Mouse (Mus musculus) lung, postnatal 0 days (tissue): ENCODE results near the gene Lin54. TPM values are rescaled to one million over a fixed set of nuclear protein-coding genes. Genes with fewer than 3 reads are reported as not detected.

Experiments used
- ATAC-seq: fragments of 200-750 bp; cut with Nextera tagmentation; 2 replicates; pipeline ENCODE4 v1.8.0; 2017; ENCODE audit warnings: moderate library complexity
- DNase-seq: peaks from one replicate; pipeline ENCODE4 v3.0.0-alpha.2; 2016; ENCODE audit warnings: low spot score
- H3K27ac ChIP-seq: fragments of 300-500 bp; sonication (generic); 2 replicates; pipeline ENCODE4 v1.5.1; 2014; ENCODE audit warnings: antibody characterized with exemption, mild to moderate bottlenecking, low read length, mixed read lengths
- H3K27me3 ChIP-seq: fragments of 300-500 bp; sonication (generic); replicated peaks from 2 replicates; pipeline ENCODE4 v1.6.1; 2014; ENCODE audit warnings: low read length, mixed read lengths; ENCODE audit not compliant: insufficient read depth
- H3K36me3 ChIP-seq: fragments of 300-500 bp; sonication (generic); 2 replicates; pipeline ENCODE4 v1.6.1; 2014; ENCODE audit warnings: low read length, mixed read lengths; ENCODE audit not compliant: insufficient read depth
- H3K4me1 ChIP-seq: fragments of 300-500 bp; sonication (generic); 2 replicates; pipeline ENCODE4 v1.6.1; 2014; ENCODE audit warnings: antibody characterized with exemption, low read depth, low read length, mixed read lengths; ENCODE audit not compliant: insufficient read depth
- H3K4me2 ChIP-seq: fragments of 300-500 bp; sonication (generic); replicated peaks from 2 replicates; pipeline ENCODE4 v1.6.1; 2014; ENCODE audit warnings: low read depth, mild to moderate bottlenecking, low read length, moderate library complexity, mixed read lengths
- H3K4me3 ChIP-seq: fragments of 300-500 bp; sonication (generic); 2 replicates; pipeline ENCODE4 v1.5.1; 2014; ENCODE audit warnings: low read depth, low read length
- H3K9ac ChIP-seq: fragments of 300-500 bp; sonication (generic); replicated peaks from 2 replicates; pipeline ENCODE4 v1.6.1; 2014; ENCODE audit warnings: low read depth, mild to moderate bottlenecking
- H3K9me3 ChIP-seq: fragments of 300-500 bp; sonication (generic); 2 replicates; pipeline ENCODE4 v1.6.1; 2016; ENCODE audit warnings: low read length, mixed read lengths
- CTCF ChIP-seq: IDR thresholded peaks from 2 replicates; pipeline ENCODE4 v1.5.1; 2016; ENCODE audit warnings: antibody characterized with exemption, mild to moderate bottlenecking
- EP300 ChIP-seq: IDR thresholded peaks from 2 replicates; pipeline ENCODE4 v1.6.1; 2016; ENCODE audit warnings: antibody characterized with exemption, mild to moderate bottlenecking, control low read depth
- WGBS: fragments of 180-500 bp; shearing (Covaris S2); extraction: QIAGEN DNeasy Blood & Tissue Kit; methylation state at CpG from one replicate; pipeline ENCODE4 v1.1.7; 2014; 5-methylcytosine and 5-hydroxymethylcytosine counted together
- microRNA-seq: library from miRNA; unstranded; fragments of <30 nt; microRNA quantifications from one replicate; pipeline ENCODE4, GENCODE M21; 2016
- polyA plus RNA-seq: library from polyadenylated mRNA; unstranded; fragments of >200 nt; fragmentation: Nextera tagmentation; extraction: Ambion mirVana; gene quantifications from 2 replicates; pipeline ENCODE4 v1.2.1, GENCODE M21; 2015

The Lin54 gene
- polyA plus RNA-seq, 1 experiment from 2014 or later = 5.9 TPM

DNA sequence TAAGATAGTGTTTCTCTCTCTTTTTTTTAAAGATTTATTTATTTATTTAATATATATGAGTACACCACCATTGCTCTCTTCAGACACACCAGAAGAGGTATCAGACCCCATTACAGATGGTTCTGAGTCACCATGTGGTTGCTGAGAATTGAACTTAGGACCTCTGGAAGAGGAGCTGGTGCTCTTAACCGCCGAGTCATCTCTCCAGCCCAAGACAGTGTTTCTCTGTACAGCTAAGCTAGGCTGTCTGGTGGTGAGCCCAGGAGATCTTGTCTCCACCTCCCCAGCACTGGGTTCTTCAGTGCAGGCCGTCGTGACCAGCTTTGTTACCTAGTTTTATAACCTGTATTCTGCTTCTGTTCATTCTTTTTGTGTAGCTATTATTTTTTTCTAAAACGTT, 90.2 kb downstream of the Lin54 start:
- no peak overlapping the region for H3K4me3 ChIP-seq
- TF ChIP-seq CTCF = no peak
- no peak for TF ChIP-seq EP300
- H3K9ac ChIP-seq = no peak overlapping the region
- no peaks in the 10 kb centered on the region for H3K27me3 ChIP-seq
- DNase-seq = no peak
- H3K36me3 ChIP-seq = peaks cover 12% of the 10 kb centered on the region
- 89% methylated on average over 5 of the region's 5 CpGs for WGBS
- H3K27ac ChIP-seq = no peak overlapping the region
- peaks cover 3% of the 10 kb centered on the region; the same call in 1 of the 2 replicates for H3K4me1 ChIP-seq
- no peak overlapping the region for H3K4me2 ChIP-seq
- no peaks in the 10 kb centered on the region for H3K9me3 ChIP-seq
- ATAC-seq = no peak

DNA sequence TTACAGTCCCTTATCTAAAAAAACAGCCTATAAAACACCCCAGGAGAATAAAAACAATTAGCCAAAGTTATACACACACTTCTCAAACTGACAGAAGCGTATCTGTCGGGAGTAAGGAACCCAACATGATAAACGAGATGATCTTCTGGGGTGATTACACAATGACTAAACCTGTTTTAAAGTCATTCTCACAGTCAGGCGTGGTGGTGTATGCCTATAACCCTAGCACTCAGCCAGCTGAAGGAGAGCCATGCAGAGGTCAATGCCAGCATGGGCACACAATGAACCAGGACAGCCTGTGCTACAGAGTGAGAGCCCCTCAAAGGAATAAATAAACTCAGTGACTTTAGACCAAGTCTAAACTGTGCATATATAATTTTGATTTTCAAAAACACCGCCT, 92.0 kb downstream of the Lin54 start:
- Histone ChIP-seq H3K4me2 (no peak overlapping the region), H3K9me3 (no peaks in the 10 kb centered on the region), H3K27me3 (no peaks in the 10 kb centered on the region), H3K4me1 (no peaks in the 10 kb centered on the region), H3K27ac (no peak overlapping the region), H3K4me3 (no peak overlapping the region), H3K36me3 (peaks cover 19% of the 10 kb centered on the region), H3K9ac (no peak overlapping the region)
- TF ChIP-seq CTCF = no peak
- TF ChIP-seq EP300 = no peak
- WGBS = 75% methylated on average over 5 of the region's 5 CpGs
- ATAC-seq (no peak), DNase-seq (no peak)

DNA sequence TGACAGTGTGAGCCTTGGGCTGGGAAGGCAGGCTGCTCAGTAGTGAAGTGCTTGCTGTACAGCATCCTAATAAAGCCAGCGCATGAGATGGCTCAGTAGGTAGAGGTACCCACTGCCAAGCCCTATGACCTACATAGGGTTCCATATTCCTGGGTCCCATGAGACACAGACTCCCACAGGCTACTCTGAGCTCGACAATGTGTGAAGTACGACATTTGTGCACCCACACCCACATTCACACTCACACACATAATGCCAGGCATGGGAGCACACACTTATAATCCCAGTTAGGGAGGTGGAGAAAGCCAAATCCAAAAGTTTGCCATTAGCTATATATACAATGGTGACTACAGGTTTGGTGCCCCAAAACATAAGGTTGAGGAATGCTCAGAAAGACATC, 103.7 kb downstream of the Lin54 start:
- ATAC-seq (no peak), DNase-seq (no peak)
- Histone ChIP-seq H3K27ac (no peak overlapping the region), H3K36me3 (peaks cover 52% of the 10 kb centered on the region), H3K9ac (no peak overlapping the region), H3K4me1 (no peaks in the 10 kb centered on the region), H3K4me2 (no peak overlapping the region), H3K27me3 (no peaks in the 10 kb centered on the region), H3K9me3 (no peaks in the 10 kb centered on the region), H3K4me3 (no peak overlapping the region)
- TF ChIP-seq CTCF (no peak), EP300 (no peak)
- 97% methylated on average over 3 of the region's 3 CpGs for WGBS

DNA sequence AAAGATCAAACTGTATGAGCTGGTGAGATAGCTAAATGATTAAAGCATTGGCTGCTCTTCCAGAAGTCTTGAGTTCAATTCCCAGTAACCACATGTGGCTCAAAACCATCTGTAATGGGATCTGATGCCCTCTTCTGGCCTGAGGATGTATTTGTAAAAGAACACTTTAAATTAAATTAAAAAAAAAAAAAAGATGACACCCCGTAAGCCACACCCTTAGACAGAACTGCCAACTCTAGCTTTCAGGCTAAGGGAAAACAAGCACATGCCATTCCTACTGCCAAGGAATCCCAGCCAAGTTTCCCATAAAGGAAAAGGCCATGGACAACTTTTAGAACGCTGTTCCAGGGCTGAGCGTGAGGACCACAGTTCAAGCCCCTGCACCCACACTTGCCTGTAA, 106.8 kb downstream of the Lin54 start:
- peak; percentile 51 for DNase-seq
- no peak overlapping the region for H3K4me2 ChIP-seq
- no peaks in the 10 kb centered on the region for H3K27me3 ChIP-seq
- H3K4me1 ChIP-seq = no peaks in the 10 kb centered on the region
- no peak overlapping the region for H3K9ac ChIP-seq
- peaks cover 70% of the 10 kb centered on the region for H3K36me3 ChIP-seq
- H3K4me3 ChIP-seq = no peak overlapping the region
- no peak overlapping the region for H3K27ac ChIP-seq
- no peak for ATAC-seq
- H3K9me3 ChIP-seq = no peaks in the 10 kb centered on the region
- TF ChIP-seq EP300 (no peak), CTCF (peak; percentile 22; the same call in 1 of the 2 replicates)
- 75% methylated on average over 3 of the region's 3 CpGs for WGBS

DNA sequence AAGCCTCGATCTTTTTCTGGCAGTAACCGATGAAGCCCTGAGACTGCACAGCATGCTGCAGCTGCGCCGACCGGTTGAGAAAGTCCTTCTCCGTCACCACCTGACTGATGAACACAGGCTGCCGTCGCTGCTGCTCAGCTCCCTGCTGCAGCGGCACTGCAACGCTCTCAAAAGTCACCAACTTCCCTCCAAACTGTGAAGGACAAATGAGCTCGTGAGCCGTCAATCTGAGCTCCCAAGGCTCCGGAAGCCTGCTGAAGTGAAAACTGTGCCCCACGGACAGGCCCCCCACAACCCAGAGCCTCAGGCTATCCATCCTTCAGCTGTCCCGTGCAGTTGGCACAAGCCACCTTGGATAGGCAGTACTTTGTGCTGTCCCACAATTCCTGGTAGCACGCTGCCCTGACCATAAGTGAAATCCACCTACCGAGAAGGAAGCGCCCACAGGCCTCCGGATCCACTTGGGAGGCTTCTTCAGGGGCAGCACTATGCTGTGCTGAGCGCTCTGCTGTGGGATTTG, 107.9 kb downstream of the Lin54 start:
- no peak overlapping the region for H3K27ac ChIP-seq
- ATAC-seq (no peak), DNase-seq (no peak)
- no peaks in the 10 kb centered on the region for H3K27me3 ChIP-seq
- peaks cover 60% of the 10 kb centered on the region for H3K36me3 ChIP-seq
- no peak overlapping the region for H3K4me2 ChIP-seq
- H3K9ac ChIP-seq = no peak overlapping the region
- H3K4me1 ChIP-seq = no peaks in the 10 kb centered on the region
- H3K4me3 ChIP-seq = no peak overlapping the region
- no peaks in the 10 kb centered on the region for H3K9me3 ChIP-seq
- TF ChIP-seq EP300 (no peak), CTCF (no peak)
- 83% methylated on average over 20 of the region's 20 CpGs for WGBS

Small RNAs within 50 kb of the gene (microRNA-seq; reads per million reads assigned to microRNA genes)
- gene Gm23222 = not detected

Other genes with a start within 250 kb of the Lin54 start
- gene Sec31a, start 84.4 kb downstream of the Lin54 start, polyA plus RNA-seq = 94.8 and 96.3 TPM in 2 replicates
- gene Cops4, start 17.7 kb upstream of the Lin54 start, polyA plus RNA-seq = 92.4 and 94.3 TPM in 2 replicates
- 51.2 and 59.3 TPM in 2 replicates for gene Plac8, start 71.6 kb upstream of the Lin54 start, polyA plus RNA-seq
- 34.3 and 35.5 TPM in 2 replicates for gene Coq2, start 174.5 kb upstream of the Lin54 start, polyA plus RNA-seq
- gene Hpse, start 219.1 kb upstream of the Lin54 start, polyA plus RNA-seq = 3.0 and 3.6 TPM in 2 replicates